Mouse (Mus musculus): ENCODE data around the gene Prkci. TPM values are rescaled to one million over a fixed set of nuclear protein-coding genes. Genes with fewer than 3 reads are reported as not detected.

Gene Prkci
- polyA plus RNA-seq, 1 experiment from 2014 or later, result 39.7 TPM

DNA sequence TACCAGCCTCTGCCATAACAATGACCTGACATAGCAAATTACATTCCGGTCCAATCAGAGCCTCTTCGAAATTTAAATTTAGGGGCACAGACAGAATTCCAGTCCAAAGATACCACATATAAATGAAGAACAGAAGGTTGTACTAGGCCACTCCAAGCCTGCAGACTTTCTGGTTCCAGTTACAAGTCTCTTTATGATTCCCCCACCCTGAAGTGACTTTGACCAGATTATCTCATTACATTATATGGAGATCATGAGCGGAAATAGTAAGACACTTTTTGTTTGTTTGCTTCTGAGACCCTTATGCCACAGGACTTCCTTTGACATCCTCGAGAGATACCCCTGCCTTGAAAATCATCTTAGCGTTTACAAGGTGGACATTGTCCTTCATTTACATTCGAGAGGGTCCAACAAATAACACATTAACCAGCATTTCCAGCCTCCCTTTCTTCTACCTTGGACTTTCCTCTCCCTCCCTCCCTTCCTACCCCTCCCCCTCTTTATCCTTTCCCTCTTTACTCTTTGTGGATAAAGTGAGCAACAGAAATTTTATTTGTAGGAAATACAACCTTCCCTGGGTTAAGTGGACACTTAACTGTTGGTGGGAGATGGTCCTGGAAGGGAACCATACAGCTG lies 81.6 kb downstream of the Prkci start:
- H3K4me2 ChIP-seq (replicated peaks; ENCODE audit: low read depth, low read length), result no peak overlapping the region
- H3K9ac ChIP-seq (replicated peaks; ENCODE audit: low read length), result no peak overlapping the region
- H3K4me1 ChIP-seq (ENCODE audit: insufficient read depth, low read length), result peaks cover 7% of the 10 kb centered on the region; the same call in 1 of the 2 replicates
- WGBS, result 82% methylated on average over 6 of the region's 6 CpGs
- no peaks in the 10 kb centered on the region for H3K27me3 ChIP-seq (ENCODE audit: insufficient read depth, low read length)
- peak overlapping the region; percentile 75 for H3K27ac ChIP-seq (ENCODE audit: low read length)
- no peak overlapping the region for H3K4me3 ChIP-seq (ENCODE audit: low read length)
- H3K36me3 ChIP-seq (ENCODE audit: insufficient read depth, low read length), result no peaks in the 10 kb centered on the region
- no peaks in the 10 kb centered on the region for H3K9me3 ChIP-seq (ENCODE audit: low read length)
- ATAC-seq (ENCODE audit: low FRiP score, low TSS enrichment), result peak; percentile 43; the same call in 1 of the 2 replicates

DNA sequence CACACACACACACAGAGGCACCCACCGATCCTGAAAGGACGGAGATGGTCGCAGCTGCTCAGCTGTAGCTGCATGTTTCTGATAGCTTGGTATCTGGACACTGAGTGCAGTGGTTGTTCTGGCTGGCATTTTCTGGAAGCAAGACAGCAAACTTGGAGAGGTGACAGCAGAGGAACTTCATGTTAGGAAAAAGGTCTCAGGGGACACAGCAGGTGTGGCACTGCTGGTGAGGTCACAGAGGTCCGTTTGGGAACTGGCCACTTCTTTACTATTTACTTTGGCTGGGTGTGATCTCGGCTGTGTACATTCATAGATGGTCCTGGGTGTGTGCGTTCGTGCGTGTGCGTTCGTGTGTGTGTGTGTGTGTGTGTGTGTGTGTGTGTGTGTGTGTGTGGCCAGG lies 83.9 kb downstream of the Prkci start:
- no peak overlapping the region for H3K9ac ChIP-seq (replicated peaks; ENCODE audit: low read length)
- no peak overlapping the region for H3K4me2 ChIP-seq (replicated peaks; ENCODE audit: low read depth, low read length)
- no peaks in the 10 kb centered on the region for H3K36me3 ChIP-seq (ENCODE audit: insufficient read depth, low read length)
- no peak overlapping the region for H3K4me3 ChIP-seq (ENCODE audit: low read length)
- ATAC-seq (ENCODE audit: low FRiP score, low TSS enrichment), result no peak
- H3K27ac ChIP-seq (ENCODE audit: low read length), result no peak overlapping the region
- WGBS, result 57% methylated on average over 10 of the region's 10 CpGs
- peaks cover 19% of the 10 kb centered on the region for H3K4me1 ChIP-seq (ENCODE audit: insufficient read depth, low read length)
- no peaks in the 10 kb centered on the region for H3K9me3 ChIP-seq (ENCODE audit: low read length)
- H3K27me3 ChIP-seq (ENCODE audit: insufficient read depth, low read length), result no peaks in the 10 kb centered on the region

DNA sequence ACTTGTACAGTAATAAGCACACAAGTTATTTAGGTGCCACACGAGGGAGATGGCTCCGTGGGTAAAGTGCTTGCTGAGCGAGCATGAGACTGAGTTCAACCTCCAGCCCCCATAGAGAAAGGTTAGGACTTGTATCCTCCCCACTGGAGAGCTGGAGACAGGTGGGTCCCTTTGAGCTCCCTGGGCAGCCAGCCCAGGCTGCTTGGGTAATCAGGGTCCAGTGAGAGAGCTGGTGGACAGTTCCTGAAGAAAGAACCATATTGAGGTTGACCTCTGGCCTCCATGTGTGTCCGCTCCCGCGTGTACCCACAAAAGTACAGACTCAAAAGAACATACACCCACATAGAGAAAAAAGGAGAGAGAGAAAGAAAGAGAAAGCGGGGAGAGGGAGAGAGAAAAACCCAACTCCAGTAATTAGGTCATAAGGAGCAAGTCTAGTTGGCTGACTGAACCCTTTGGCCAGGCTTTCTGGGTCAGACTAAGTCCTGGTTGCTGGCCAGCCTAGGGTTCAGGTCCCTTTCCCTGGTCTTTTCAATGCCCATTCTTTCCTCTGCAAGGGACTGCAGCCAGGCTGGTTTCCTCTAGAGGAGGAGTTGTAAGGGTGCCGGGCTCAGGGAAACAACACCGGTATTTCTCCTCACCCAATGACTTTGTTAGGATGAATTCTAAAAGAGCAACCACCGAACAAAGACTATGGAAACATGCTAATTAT lies 85.4 kb downstream of the Prkci start:
- Histone ChIP-seq H3K4me2 (replicated peaks; ENCODE audit: low read depth, low read length) (no peak overlapping the region), H3K9ac (replicated peaks; ENCODE audit: low read length) (no peak overlapping the region), H3K36me3 (ENCODE audit: insufficient read depth, low read length) (no peaks in the 10 kb centered on the region), H3K4me3 (ENCODE audit: low read length) (no peak overlapping the region), H3K4me1 (ENCODE audit: insufficient read depth, low read length) (peaks cover 17% of the 10 kb centered on the region), H3K9me3 (ENCODE audit: low read length) (no peaks in the 10 kb centered on the region), H3K27ac (ENCODE audit: low read length) (no peak overlapping the region), H3K27me3 (ENCODE audit: insufficient read depth, low read length) (no peaks in the 10 kb centered on the region)
- 85% methylated on average over 10 of the region's 10 CpGs for WGBS
- ATAC-seq (ENCODE audit: low FRiP score, low TSS enrichment), result no peak

DNA sequence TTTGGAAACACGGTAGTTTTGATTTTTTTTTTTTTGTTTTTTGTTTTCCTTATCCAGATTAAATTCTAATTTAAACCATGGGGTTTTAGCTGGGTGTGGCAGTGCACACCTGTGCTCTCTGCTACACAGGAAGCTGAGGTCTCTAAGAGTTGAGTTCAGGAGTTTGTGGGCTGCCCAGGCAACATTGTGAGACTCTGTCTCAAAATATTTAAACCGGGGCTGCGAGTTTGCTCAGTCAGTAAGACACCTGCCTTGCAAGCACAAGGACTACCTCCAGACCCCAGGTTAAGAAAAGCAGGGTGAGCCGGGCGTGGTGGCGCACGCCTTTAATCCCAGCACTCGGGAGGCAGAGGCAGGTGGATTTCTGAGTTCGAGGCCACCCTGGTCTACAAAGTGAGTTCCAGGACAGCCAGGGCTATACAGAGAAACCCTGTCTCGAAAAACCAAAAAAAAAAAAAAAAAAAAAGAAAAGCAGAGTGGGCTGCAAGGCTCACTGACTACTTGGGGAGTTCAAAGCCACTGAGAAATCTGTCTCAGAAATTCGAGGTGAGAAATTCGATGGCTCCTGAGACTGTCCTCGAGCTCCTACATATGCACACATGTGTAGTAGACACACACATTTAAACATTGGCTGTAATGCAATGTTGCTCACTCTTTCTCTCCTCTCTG lies 87.4 kb downstream of the Prkci start:
- H3K9ac ChIP-seq (replicated peaks; ENCODE audit: low read length), result no peak overlapping the region
- no peak overlapping the region for H3K4me2 ChIP-seq (replicated peaks; ENCODE audit: low read depth, low read length)
- no peak overlapping the region for H3K4me3 ChIP-seq (ENCODE audit: low read length)
- H3K36me3 ChIP-seq (ENCODE audit: insufficient read depth, low read length), result no peaks in the 10 kb centered on the region
- WGBS, result 86% methylated on average over 11 of the region's 13 CpGs
- ATAC-seq (ENCODE audit: low FRiP score, low TSS enrichment), result no peak
- no peaks in the 10 kb centered on the region for H3K9me3 ChIP-seq (ENCODE audit: low read length)
- peaks cover 12% of the 10 kb centered on the region for H3K4me1 ChIP-seq (ENCODE audit: insufficient read depth, low read length)
- no peak overlapping the region for H3K27ac ChIP-seq (ENCODE audit: low read length)
- H3K27me3 ChIP-seq (ENCODE audit: insufficient read depth, low read length), result no peaks in the 10 kb centered on the region

DNA sequence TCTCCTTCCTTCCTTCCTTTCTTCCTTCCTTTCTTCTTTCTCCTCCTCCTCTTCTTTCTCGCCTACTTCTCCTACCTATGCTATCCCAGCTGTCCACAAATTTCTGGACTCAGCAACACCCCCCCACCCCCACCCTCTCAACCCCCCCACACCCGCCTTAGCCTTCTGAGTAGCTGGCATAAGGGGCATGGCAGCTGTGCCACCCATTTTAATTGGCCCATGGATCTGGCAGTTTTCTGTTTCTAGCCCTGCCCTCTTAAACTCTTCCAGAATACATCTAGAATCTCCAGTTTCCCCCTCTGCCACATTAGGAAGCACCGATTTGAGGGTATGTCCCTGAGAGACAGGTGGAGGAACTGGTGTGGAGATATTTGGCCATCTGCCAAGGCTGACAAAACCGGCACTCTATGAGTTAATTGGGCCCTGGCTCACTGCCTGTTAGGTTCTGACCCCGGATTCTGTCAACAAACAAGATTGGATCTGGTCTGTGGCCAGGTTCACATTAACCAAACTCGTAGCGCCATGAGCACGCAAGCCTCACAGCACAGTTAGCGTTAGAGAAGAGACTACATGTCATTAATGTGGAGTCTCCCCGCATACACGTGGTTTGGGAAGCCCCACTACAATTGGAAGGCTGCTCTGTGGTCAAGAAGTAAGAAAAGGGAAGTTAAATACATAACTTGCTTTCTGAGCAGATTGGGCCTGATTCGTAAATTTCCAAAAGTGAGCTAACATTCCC lies 88.1 kb downstream of the Prkci start:
- Histone ChIP-seq H3K36me3 (ENCODE audit: insufficient read depth, low read length) (no peaks in the 10 kb centered on the region), H3K4me2 (replicated peaks; ENCODE audit: low read depth, low read length) (peak overlapping the region; percentile 43), H3K4me1 (ENCODE audit: insufficient read depth, low read length) (peaks cover 12% of the 10 kb centered on the region), H3K9me3 (ENCODE audit: low read length) (no peaks in the 10 kb centered on the region), H3K9ac (replicated peaks; ENCODE audit: low read length) (peak overlapping the region; percentile 31; the same call in 1 of the 2 replicates), H3K27ac (ENCODE audit: low read length) (peak overlapping the region; percentile 55; the same call in 1 of the 2 replicates), H3K27me3 (ENCODE audit: insufficient read depth, low read length) (no peaks in the 10 kb centered on the region), H3K4me3 (ENCODE audit: low read length) (peak overlapping the region; percentile 8; the same call in 1 of the 2 replicates)
- ATAC-seq (ENCODE audit: low FRiP score, low TSS enrichment), result peak; percentile 69; the same call in 1 of the 2 replicates
- 28% methylated on average over 12 of the region's 12 CpGs for WGBS

DNA sequence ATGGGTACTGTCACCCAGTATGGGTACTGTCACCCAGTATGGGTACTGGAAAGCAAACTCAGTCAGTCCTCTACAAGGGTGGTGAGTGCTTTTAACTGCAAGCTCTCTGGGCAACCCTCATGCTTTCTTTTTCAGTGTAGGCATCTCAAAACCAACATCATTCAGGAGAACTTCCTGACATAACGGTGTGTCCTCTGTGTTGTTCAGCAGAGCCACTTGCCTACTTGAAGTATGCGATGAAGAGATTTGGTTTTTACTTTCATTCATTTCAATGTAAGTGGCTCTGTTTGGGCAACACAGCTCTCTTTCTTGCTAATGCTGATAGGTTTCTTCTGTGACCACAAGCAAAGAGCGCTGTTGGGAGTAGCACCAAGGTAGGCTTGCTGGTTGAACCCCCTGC lies 89.5 kb downstream of the Prkci start:
- Histone ChIP-seq H3K9ac (replicated peaks; ENCODE audit: low read length) (no peak overlapping the region), H3K4me1 (ENCODE audit: insufficient read depth, low read length) (peaks cover 12% of the 10 kb centered on the region), H3K9me3 (ENCODE audit: low read length) (no peaks in the 10 kb centered on the region), H3K27ac (ENCODE audit: low read length) (no peak overlapping the region), H3K27me3 (ENCODE audit: insufficient read depth, low read length) (no peaks in the 10 kb centered on the region), H3K36me3 (ENCODE audit: insufficient read depth, low read length) (no peaks in the 10 kb centered on the region), H3K4me2 (replicated peaks; ENCODE audit: low read depth, low read length) (no peak overlapping the region), H3K4me3 (ENCODE audit: low read length) (no peak overlapping the region)
- 92% methylated on average over 3 of the region's 3 CpGs for WGBS
- no peak for ATAC-seq (ENCODE audit: low FRiP score, low TSS enrichment)

DNA sequence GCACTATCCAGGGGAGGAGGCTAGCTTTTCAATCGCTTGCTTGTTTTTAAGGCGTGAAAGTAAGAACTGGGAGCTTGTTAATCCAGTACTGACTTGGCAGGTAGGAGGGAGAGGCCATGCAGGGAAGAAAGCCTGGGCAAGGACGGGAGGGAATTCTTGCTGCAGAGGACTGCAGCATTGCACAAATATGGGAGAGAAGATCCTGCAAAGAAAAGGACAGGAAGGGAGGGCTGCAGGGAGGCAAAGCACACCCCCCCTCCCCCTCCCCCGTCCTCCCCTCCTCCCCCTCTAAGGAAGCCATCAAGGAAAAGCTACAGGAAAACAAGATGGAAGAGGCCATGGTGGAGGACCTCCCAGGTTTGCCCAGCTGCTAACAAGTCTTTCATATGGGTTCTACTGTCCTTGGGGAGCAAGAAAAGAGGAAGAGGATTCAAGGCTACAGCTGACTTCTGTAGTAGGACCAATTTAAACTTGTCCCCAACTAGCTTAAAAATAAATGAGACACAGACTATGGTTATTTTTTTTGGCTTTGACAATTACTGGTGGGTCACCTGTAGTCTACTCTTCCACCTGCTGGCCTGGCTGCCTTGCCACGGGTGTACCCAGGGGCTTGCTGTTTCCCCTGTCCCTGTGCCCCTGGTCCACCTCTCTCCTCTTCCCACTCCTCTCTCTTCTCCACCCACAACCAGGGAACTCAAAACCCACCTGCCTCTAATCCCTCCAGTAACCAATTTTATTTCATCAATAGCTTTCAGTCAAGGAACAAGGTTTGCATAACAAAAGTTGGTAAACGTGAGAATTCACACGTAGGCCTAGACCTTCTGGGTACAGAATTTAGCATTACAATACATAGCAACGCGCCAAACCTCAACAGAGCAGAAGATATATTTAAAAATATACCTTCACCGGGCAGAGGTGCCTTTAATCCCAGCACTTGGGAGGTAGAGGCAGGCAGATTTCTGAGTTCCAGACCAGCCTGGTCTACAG lies 93.5 kb downstream of the Prkci start:
- 54% methylated on average over 9 of the region's 10 CpGs for WGBS
- Histone ChIP-seq H3K4me1 (ENCODE audit: insufficient read depth, low read length) (peaks cover 7% of the 10 kb centered on the region; the same call in 1 of the 2 replicates), H3K4me2 (replicated peaks; ENCODE audit: low read depth, low read length) (no peak overlapping the region), H3K27ac (ENCODE audit: low read length) (no peak overlapping the region), H3K4me3 (ENCODE audit: low read length) (no peak overlapping the region), H3K9me3 (ENCODE audit: low read length) (no peaks in the 10 kb centered on the region), H3K27me3 (ENCODE audit: insufficient read depth, low read length) (no peaks in the 10 kb centered on the region), H3K9ac (replicated peaks; ENCODE audit: low read length) (no peak overlapping the region), H3K36me3 (ENCODE audit: insufficient read depth, low read length) (no peaks in the 10 kb centered on the region)
- ATAC-seq (ENCODE audit: low FRiP score, low TSS enrichment), result no peak

DNA sequence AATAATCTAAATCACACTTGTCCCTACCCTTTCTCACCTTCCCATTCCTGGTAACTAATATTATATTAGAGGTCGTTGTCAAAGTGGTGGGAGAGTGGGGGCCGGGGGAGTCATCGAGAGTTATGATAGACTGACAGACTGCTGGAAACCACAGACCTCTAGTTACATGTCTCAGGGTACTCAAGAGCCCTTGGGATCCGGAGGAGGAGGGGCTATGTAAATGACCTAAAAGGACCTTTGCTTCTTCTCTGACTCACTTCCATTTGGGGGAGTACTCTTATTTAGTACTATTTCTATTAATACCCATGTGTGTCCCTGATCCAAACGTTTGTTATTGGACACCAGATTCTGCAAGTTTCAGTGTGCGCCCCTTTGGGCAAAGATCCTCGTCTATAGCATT lies 94.4 kb downstream of the Prkci start:
- ATAC-seq (ENCODE audit: low FRiP score, low TSS enrichment), result no peak
- Histone ChIP-seq H3K9ac (replicated peaks; ENCODE audit: low read length) (no peak overlapping the region), H3K9me3 (ENCODE audit: low read length) (no peaks in the 10 kb centered on the region), H3K27me3 (ENCODE audit: insufficient read depth, low read length) (no peaks in the 10 kb centered on the region), H3K36me3 (ENCODE audit: insufficient read depth, low read length) (no peaks in the 10 kb centered on the region), H3K4me3 (ENCODE audit: low read length) (no peak overlapping the region), H3K4me1 (ENCODE audit: insufficient read depth, low read length) (0 out of 2 replicates have a peak, but pooled peaks cover 4% of the 10 kb centered on the region), H3K27ac (ENCODE audit: low read length) (no peak overlapping the region), H3K4me2 (replicated peaks; ENCODE audit: low read depth, low read length) (no peak overlapping the region)
- WGBS, result 46% methylated on average over 7 of the region's 7 CpGs

DNA sequence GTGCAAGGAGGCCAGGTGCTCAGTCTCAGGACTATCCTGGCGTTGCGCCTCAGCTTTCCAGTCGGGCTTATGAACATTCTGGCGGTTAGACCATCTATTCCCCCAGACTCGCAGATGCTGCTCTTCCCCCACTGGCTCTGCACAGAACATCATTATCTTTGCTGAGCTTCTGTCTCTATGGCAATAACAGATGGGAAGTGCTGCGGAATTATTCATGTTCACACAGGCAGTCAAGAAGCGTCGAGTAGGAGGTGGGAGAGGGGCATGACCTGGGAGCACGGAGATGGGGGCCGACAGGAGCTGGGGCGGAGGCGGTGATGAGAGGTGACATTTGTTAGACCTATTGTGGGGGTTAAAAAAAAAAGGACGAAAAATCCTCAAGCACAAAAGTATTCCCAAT lies 97.6 kb downstream of the Prkci start:
- ATAC-seq (ENCODE audit: low FRiP score, low TSS enrichment), result no peak
- Histone ChIP-seq H3K4me3 (ENCODE audit: low read length) (peak overlapping the region; percentile 100), H3K9ac (replicated peaks; ENCODE audit: low read length) (peak overlapping the region; percentile 95; the same call in 1 of the 2 replicates), H3K4me1 (ENCODE audit: insufficient read depth, low read length) (peaks cover 22% of the 10 kb centered on the region), H3K4me2 (replicated peaks; ENCODE audit: low read depth, low read length) (peak overlapping the region; percentile 77), H3K9me3 (ENCODE audit: low read length) (no peaks in the 10 kb centered on the region), H3K27me3 (ENCODE audit: insufficient read depth, low read length) (no peaks in the 10 kb centered on the region), H3K27ac (ENCODE audit: low read length) (peak overlapping the region; percentile 100; the same call in 1 of the 2 replicates), H3K36me3 (ENCODE audit: insufficient read depth, low read length) (no peaks in the 10 kb centered on the region)
- 7% methylated on average over 13 of the region's 13 CpGs for WGBS
